Mouse (Mus musculus) embryonic stem cell, embryonic (primary cell): ENCODE data around the gene Glrx5.

Experiments
- CTCF ChIA-PET, 4 experiments: fragments of 300-600 bp in 2 of 4; fragments of 350-600 bp in 2 of 4; sonication (Branson Sonifier 250); formaldehyde crosslinking; loops; one replicate each; lab custom pipeline; 2022; ENCODE audit warnings: inconsistent platforms in 2 of 4; lab: Charles Lee
- POLR2A ChIA-PET, 4 experiments: fragments of 300-600 bp in 2 of 4; fragments of 350-600 bp in 2 of 4; sonication (Branson Sonifier 250); formaldehyde crosslinking; loops; one replicate each; lab custom pipeline; 2022; ENCODE audit warnings: antibody characterized with exemption in 4 of 4, inconsistent platforms in 1 of 4; lab: Charles Lee

The Glrx5 gene

GRCm38 (mm10) chr12:105016199-105016598 is 16.3 kb upstream of the Glrx5 start:
- POLR2A ChIA-PET: interaction anchor here in 2 of 4 experiments (0.6 kb wide), 6 partner anchors 15 to 797 kb away, joined by 3 to 7 read pairs (median 3); no protein-coding TSS in a partner anchor

GRCm38 (mm10) chr12:105016639-105017038 is 15.8 kb upstream of the Glrx5 start:
- ChIA-PET POLR2A (interaction anchor here in 2 of 4 experiments (0.6 kb wide), 5 partner anchors 47 to 796 kb away, joined by 3 to 7 read pairs (median 3); no protein-coding TSS in a partner anchor), CTCF (interaction anchor here in 3 of 4 experiments (0.6 to 1.2 kb wide), 4 partner anchors 9 to 1771 kb away, joined by 3 to 5 read pairs (median 3); no protein-coding TSS in a partner anchor)

More at GRCm38 (mm10) chr12:105016199-105016598, 16.3 kb upstream of the Glrx5 start:
- CTCF ChIA-PET: interaction anchor here in 3 of 4 experiments (0.6 to 1.2 kb wide), 5 partner anchors 9 to 1772 kb away, joined by 3 to 5 read pairs (median 3); no protein-coding TSS in a partner anchor

DNA sequence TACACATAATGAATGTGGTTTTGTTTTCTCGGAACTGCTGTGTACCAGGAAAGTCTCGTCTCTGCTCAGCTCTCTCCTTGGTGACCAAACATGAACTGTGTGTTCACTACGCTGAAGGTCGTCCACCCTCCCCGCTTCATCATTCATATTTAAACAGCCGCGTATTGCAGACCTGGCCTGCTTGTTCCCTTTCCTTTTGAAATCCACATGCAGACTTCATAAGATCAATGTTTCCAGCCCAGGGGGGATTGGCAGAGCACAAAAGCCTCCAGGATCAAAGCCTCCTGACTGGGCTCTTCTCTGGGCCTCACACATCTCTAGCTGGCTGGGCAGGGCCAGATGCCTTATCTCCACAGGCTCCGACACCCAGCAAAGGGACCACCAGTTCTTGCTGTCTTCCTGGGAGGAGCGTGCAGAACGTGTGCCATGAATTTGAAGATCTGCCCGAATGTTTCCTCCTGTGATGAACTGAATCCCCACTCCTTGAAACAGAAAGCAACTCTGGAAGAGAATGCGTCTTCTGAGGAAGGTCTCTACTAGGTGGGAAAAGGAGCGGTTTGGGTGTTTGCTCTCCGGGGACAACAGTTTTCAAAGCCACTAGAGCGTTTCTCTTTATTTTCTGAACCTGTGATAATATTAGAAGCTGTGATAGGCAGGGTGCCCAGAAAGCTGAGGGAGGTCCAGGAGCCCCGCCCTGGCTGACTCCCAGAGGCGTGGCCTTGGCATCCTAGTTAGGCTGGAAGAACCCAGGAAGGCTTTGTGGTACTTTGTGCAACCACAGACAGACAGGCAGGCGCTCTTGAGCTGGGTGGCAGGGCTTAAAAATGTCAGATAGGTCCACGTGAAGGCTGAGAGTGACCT is 12.9 kb upstream of the Glrx5 start:
- ChIA-PET POLR2A (interaction anchor here in 2 of 4 experiments (1.2 to 2.5 kb wide), 6 partner anchors 9 to 29 kb away, joined by 3 to 14 read pairs (median 4); partner anchors contain the start of genes Glrx5 (in 1 of the 2) and Syne3 (in 1 of the 2)), CTCF (interaction anchor here (0.5 to 2.0 kb wide), 10 partner anchors 8 to 512 kb away, joined by 3 to 7 read pairs (median 4); no protein-coding TSS in a partner anchor)

GRCm38 (mm10) chr12:105021441-105022069 is 10.9 kb upstream of the Glrx5 start:
- ChIA-PET CTCF (interaction anchor here in 3 of 4 experiments (0.7 to 1.7 kb wide), 7 partner anchors 11 to 68 kb away, joined by 3 to 15 read pairs (median 6); partner anchors contain the start of gene Glrx5 (in 1 of the 3)), POLR2A (interaction anchor here in 2 of 4 experiments (0.9 to 1.7 kb wide), 9 partner anchors 8 to 121 kb away, joined by 3 to 10 read pairs (median 4); partner anchors contain the start of gene Glrx5 (in 1 of the 2))

DNA sequence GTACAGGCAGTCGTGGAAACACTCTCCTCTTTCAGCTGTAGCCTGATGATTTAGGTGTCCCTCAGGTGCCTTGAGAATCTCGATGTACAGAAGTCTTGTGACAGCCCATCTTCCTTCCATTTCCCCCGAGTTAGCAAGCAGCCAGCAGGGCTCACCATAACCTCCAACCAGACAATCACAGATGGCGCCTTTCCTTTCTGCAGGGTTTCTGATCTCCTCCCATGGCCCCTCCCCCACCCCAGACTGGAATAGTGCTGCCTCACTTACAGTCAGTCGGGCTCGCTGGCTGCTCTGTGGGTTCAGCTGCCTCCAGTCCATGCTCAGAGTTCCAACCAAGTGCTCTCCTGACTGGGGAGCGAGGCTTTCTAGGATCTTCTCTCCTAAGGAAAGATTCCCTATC is 10.3 kb upstream of the Glrx5 start:
- ChIA-PET CTCF (interaction anchor here in 3 of 4 experiments (0.7 to 1.7 kb wide), 11 partner anchors 10 to 167 kb away, joined by 3 to 15 read pairs (median 4); partner anchors contain the start of gene Glrx5 (in 1 of the 3)), POLR2A (interaction anchor here in 2 of 4 experiments (0.6 to 1.7 kb wide), 10 partner anchors 9 to 121 kb away, joined by 3 to 10 read pairs (median 3); partner anchors contain the start of gene Glrx5 (in 1 of the 2))

DNA sequence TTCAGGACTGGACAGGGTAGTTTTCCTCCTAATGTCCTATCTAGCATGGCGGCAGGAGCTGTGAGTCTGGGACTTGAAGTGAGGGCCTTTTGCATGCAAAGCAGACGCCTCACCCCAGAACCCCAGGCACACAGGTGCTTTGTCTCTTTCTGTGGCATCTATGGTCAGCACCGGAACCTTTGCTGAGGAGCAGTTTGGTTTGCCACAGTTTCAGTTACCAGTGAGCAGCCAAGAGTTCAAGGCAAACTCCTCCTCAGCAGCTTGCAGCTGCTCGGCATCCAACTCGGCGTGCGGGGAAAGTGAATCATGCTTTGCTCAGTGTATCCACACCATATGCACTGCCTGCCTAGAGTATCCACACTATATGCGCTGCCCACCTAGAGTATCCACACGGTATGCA is 9.7 kb upstream of the Glrx5 start:
- POLR2A ChIA-PET: interaction anchor here in 2 of 4 experiments (0.6 to 1.6 kb wide), 11 partner anchors 10 to 91 kb away, joined by 3 to 10 read pairs (median 3); partner anchors contain the start of gene Glrx5 (in 2 of the 2)
- CTCF ChIA-PET: interaction anchor here in 3 of 4 experiments (0.5 to 1.7 kb wide), 12 partner anchors 10 to 604 kb away, joined by 3 to 15 read pairs (median 4); partner anchors contain the start of gene Glrx5 (in 1 of the 3)

GRCm38 (mm10) chr12:105025271-105025946 is 7.1 kb upstream of the Glrx5 start:
- POLR2A ChIA-PET: interaction anchor here in 3 of 4 experiments (0.6 to 1.6 kb wide), 7 partner anchors 13 to 77 kb away, joined by 3 to 6 read pairs (median 4); no protein-coding TSS in a partner anchor
- CTCF ChIA-PET: interaction anchor here (0.5 to 4.0 kb wide), 40 partner anchors 9 to 1029 kb away, joined by 3 to 61 read pairs (median 4); partner anchors contain the start of gene Syne3 (in 1 of the 4)

GRCm38 (mm10) chr12:105025947-105026586 is 6.4 kb upstream of the Glrx5 start:
- POLR2A ChIA-PET: interaction anchor here in 3 of 4 experiments (0.6 to 1.6 kb wide), 7 partner anchors 13 to 526 kb away, joined by 3 to 6 read pairs (median 4); no protein-coding TSS in a partner anchor
- CTCF ChIA-PET: interaction anchor here (0.5 to 4.0 kb wide), 29 partner anchors 10 to 445 kb away, joined by 3 to 61 read pairs (median 4); partner anchors contain the start of gene Syne3 (in 1 of the 4)

GRCm38 (mm10) chr12:105027323-105027991 is 5.0 kb upstream of the Glrx5 start:
- CTCF ChIA-PET: interaction anchor here (0.5 to 4.0 kb wide), 79 partner anchors 8 to 536 kb away, joined by 3 to 61 read pairs (median 4); partner anchors contain the start of genes Bdkrb2 (in 1 of the 4) and Syne3 (in 1 of the 4)
- POLR2A ChIA-PET: interaction anchor here in 3 of 4 experiments (0.6 to 2.6 kb wide), 19 partner anchors 8 to 483 kb away, joined by 3 to 9 read pairs (median 3); no protein-coding TSS in a partner anchor

GRCm38 (mm10) chr12:105029890-105030289 is 2.6 kb upstream of the Glrx5 start:
- ChIA-PET CTCF (interaction anchor here in 2 of 4 experiments (1.2 to 3.6 kb wide), 5 partner anchors 10 to 76 kb away, joined by 4 to 39 read pairs (median 6); no protein-coding TSS in a partner anchor), POLR2A (interaction anchor here (0.6 to 2.6 kb wide), 7 partner anchors 9 to 195 kb away, joined by 3 to 9 read pairs (median 3); no protein-coding TSS in a partner anchor)

GRCm38 (mm10) chr12:105031081-105032058 is 1.1 kb upstream of the Glrx5 start:
- ChIA-PET CTCF (interaction anchor here (0.5 to 2.0 kb wide), 10 partner anchors 9 to 1925 kb away, joined by 3 to 7 read pairs (median 4); no protein-coding TSS in a partner anchor), POLR2A (interaction anchor here in 3 of 4 experiments (0.6 to 2.0 kb wide), 16 partner anchors 10 to 351 kb away, joined by 3 to 13 read pairs (median 4); partner anchors contain the start of gene Syne3 (in 1 of the 3))

DNA sequence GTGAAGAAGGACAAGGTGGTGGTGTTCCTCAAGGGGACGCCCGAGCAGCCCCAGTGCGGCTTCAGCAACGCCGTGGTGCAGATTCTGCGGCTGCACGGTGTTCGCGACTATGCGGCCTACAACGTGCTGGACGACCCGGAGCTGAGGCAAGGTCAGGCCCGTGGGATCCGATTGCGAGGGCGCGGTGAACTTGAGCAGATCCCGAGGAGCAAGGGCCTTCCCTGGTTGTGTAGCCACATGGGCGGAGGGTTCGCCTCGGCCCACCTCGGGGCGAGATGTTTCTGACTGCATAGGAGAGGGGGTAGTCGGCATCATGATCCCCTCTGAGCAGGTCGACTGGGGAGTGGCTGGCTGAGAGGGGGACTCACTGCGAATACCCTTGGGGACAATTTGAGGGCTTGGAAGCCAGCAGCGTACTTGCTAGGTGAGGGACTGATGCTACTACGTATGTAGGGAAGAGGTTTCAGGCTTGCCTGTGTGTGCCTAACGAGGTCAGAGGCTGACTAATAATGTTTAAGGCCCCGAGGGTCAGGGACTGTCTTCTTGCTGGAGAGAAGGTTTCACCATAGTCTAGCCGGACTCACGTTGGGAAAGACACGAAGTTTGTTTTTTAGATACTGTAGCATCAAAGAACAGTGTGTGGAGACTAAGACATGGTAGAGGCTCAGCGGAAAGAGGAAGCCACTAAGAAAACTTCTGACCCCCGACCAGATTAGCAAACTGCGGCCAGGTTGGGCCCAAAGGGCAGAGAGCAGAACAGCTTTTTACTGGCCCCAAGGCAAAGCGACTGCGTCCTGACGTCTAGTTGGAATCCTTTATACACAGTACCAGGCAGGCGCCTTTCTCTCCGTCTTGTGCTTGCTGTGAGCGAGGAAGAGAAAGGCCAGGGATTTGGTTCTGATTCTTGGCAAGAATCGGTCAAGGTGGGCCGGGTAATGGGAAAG is 616 bp downstream of the Glrx5 start:
- ChIA-PET CTCF (interaction anchor here (0.6 to 2.0 kb wide), 15 partner anchors 8 to 93 kb away, joined by 3 to 7 read pairs (median 4); no protein-coding TSS in a partner anchor), POLR2A (interaction anchor here in 3 of 4 experiments (0.7 to 2.1 kb wide), 27 partner anchors 8 to 551 kb away, joined by 3 to 13 read pairs (median 3); partner anchors contain the start of genes Bdkrb2 (in 1 of the 3) and Syne3 (in 1 of the 3))
